Mouse (Mus musculus) lung, postnatal 36 days (tissue): ENCODE results near the gene Myo10.
"Not testable (repeated sequence)": the region's sequence is repeated elsewhere in the genome, so short reads cannot be mapped to it uniquely, and the experiment has no call there.

Source experiments
- DNase-seq: peaks from one replicate; pipeline ENCODE4 v3.0.0; 2022; ENCODE audit warnings: mixed read lengths

Myo10 gene

DNA sequence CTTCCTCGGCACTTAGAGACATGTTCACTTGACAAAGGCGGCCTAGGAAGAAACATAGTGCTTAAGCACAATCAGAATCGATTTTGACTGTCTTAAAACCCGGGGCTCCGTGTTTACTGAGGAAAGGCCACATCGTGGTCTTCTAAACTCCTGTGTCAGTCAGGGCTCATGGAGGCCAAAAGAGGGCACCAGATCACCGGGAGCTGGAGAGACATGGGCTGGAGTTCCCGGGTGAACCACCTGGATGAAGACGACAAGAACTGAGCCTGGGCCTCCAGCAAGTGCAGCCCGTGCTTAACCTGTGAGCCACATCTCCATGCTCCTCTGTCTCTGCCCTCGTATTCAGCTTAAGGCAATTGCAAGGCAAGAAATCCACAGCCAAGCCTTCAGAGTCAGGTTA, 71.4 kb downstream of the Myo10 start:
- no peak for DNase-seq

DNA sequence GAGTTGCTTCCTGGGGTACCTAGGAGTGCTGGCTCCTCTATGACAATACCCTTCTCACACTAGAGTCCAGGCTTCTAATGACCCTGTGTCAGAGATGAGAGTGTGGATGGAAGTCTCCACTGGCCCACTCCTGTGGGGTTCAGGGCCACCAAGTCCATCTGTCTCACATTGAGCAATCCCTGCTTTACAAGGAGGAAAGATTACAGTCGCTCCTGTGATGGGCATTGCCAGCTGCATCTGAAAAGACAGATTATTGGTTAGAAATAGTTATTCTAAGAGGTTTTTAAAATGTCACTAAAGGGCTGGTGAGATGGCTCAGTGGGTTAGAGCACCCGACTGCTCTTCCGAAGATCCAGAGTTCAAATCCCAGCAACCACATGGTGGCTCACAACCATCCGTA, 72.4 kb downstream of the Myo10 start:
- no peak for DNase-seq

DNA sequence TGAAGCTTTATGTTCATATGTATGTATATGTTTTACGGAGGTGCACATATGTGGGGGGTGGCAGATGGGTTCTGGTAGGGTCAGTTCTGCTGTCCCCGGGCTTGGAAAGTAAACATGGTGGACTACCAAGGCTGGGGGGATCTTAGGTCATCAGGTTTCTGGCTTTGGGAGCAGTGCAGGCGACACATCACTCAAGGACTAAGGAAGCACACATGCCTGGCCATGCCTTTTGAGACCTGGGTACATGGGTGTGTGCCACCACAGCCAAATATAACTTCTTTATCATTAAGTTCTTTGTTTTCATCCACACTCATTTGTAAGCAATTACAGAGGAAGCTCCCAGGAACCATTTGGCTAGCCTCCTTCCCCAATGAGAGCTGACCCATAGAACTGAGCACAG, 72.9 kb downstream of the Myo10 start:
- no peak for DNase-seq

DNA sequence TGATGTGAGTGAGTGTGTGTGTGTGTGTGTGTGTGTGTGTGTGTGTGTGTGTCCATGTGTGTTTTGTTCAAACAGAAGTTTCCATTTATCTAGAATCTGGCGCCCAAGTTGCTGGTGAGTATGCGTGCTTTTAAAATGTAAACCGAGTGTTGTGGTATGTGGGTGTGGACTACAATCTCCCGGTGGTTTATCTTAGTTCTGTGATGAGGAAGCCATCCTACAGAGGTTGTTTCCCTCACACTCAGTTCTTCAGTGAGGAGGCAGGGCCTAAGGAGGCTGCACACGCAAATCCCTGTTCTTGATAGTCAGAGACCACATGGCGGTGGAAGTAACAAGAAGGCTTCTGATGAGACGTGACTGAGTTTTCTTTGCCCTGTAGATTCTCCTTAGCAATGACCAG, 73.6 kb downstream of the Myo10 start:
- DNase-seq: no peak

DNA sequence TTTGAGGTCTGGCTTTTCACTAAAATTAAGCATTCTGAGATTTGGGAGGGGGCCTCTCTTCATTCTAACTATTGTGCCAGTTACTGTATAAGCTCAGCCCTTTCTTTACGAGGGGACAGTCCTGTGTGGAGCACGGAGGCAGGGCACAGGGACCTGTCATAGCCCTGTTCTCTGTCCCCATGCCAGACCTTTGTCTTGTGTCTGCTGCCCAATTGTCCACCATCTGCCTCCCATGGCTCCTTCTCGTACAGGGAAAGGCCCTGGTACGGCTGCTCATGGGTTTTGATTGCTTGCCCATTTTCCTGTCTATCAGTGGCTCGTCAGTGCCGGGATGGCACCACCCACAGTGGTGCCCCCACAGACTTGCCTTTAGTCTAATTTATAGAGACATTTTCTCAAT, 74.3 kb downstream of the Myo10 start:
- no peak for DNase-seq

DNA sequence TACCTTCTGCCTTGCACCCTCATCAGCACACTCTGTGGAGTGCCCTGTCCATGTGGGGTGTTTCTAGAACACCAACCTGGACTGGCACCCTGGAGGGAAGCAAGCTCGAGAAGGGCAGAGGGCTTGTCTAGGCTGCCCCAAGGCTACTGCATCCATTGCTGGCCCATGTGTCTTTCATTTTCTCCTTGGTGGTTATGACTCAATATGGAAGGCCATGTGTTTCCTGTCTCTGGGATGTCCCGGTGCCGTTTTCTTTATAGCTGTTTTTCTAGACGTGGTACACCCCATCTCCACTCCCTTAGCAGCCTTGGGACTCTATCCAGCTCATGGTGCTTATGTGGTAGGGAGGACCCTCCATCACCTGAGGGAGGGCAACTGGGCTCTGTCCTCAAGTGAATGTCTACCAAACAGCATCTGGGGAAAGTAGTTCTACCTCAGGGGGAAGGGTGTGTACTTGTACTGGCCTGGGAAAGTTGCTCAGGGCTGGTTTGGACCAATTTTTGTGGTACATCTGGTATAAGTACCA, 76.8 kb downstream of the Myo10 start:
- no peak for DNase-seq

DNA sequence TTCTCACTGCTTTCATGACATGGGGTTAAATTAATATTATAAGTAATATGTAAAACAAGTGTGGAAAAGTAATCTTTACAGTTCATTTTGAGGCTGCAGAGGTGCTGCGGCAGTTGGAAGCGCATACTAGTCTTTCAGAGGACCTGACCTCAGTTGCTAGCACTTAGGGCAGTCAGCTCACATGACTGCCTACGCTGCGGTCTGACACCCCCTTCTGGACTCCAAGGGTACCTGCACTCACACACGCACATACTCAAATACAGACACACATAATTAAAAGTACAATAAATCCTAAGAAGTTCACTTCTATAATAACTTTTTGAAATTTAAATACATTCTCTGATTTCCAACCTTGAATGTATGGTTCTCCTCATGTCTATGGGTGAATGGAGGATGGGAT, 80.3 kb downstream of the Myo10 start:
- DNase-seq: no peak

DNA sequence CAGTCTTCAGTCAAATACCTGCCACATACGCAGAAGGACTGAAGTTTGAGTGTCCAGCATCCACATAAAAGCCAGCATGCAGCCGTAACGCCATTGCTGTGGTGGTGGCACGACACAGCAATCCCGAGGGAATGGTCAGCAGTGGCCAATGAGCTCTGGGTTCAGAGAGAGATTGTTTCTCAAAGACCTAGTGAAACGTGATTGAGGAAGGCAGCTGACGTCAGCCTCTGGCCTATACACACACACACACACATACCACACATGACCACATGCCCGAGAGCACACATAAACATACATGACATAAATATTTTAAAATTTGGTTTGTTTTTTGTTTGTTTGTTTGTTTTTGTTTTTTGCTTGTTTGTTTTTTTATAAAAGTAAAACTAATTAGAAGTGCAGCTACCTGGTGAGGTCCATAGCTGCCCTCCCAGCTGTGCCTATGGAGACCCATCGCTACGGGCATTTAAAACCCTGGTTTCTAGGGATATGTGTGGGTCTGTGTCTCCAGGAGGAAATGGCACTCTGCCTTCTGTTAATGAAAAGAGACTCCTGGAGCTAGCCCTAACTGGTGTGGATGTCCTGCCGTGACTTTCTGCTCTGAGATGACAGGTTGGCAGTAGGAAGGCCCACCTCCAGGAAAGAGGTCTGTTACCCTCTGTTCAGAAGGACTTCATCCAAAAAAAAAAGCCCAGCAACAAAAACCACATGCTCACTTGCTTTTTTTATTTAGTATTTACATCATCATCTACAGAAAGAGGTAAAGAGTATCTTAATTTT, 82.7 kb downstream of the Myo10 start:
- no peak for DNase-seq

DNA sequence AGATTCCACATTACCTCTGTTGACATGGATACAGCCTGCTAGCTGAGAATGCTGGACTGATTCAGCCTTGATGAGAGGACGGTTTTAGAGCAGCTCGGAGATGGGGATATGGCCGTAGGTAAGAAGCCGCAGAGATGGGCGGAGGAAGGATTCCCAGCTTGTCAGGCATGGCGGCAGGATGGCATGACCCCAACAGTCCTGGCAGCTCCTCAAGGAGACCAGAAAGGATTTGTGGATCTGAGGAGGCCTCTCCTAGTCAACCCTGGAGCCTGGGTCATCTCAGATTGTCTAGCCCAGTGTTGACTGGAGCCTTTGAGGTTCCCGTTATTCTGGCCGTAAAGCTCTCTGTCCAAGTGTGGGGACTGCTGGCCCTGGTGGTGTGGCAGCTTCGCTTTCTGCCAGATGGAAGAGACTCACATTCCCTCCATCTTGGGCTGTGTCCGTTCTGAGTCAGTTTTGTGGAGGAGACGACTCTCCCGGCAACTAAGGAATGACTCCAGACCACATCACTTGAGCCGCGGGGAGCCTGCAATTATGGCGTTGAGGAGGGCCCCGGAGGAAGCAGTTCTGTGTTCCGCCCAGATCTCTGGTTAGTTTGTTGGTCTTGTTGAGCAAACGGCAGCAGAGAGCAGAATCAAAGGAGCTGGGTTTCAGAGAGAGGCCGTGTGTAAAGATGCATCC, 84.7 kb downstream of the Myo10 start:
- no peak for DNase-seq

DNA sequence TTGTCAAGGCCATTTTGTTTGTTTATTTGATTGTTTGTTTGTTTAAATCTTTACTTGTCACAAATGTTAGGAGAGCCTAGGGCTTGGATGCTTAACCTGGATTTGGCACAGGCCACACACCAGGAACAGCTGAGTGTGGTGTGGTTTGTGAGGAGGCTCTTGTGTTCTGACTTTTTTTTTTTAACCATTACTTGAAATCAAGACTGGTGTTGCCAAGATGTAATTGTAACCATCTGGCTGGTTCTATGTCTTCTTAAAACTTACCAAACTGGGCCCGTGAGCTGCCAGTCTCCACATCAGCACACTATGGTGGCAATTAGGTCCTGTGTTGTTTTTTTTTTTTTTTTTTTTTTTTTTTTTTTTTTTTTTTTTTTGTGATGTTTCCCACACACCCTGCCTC, 85.6 kb downstream of the Myo10 start:
- DNase-seq: no peak

DNA sequence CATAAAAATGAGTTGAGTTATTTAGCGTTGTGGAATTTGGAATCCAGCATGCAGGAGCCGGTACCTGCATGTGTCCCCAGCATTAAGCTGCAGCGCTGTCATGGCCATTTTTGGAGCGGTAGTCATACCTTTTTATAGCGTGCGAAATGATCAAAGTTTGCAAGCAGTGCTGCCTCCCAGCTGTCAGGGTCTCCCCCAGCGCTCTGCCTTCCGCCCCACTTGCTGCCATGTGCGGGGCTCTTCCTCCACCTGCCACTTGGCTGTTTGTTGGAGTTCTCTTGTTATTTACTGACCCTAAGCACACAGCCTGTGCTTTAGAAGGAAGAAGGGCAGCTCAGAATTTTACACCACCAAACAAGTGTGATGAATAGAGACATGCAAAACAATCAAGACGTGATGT, 88.6 kb downstream of the Myo10 start:
- DNase-seq: no peak

DNA sequence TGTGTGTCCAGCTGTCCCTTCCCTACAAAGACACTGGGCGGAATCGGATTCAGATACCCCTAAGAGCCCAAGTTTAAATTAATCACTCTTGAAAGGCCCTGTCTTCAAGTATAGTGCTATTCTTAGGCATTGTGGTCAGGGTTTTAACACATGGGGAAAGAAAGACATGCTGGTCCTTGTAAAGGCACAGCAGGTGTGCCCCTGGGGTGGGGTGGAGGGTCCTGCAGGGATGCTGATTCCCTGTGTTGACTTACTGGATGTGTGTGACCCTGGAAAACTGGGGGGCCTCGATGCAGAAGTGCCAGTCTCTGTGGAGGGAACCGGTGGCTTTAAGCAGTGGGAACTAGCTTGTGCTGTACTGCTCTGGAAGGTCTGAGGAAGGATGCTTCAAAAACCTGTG, 90.6 kb downstream of the Myo10 start:
- no peak for DNase-seq

DNA sequence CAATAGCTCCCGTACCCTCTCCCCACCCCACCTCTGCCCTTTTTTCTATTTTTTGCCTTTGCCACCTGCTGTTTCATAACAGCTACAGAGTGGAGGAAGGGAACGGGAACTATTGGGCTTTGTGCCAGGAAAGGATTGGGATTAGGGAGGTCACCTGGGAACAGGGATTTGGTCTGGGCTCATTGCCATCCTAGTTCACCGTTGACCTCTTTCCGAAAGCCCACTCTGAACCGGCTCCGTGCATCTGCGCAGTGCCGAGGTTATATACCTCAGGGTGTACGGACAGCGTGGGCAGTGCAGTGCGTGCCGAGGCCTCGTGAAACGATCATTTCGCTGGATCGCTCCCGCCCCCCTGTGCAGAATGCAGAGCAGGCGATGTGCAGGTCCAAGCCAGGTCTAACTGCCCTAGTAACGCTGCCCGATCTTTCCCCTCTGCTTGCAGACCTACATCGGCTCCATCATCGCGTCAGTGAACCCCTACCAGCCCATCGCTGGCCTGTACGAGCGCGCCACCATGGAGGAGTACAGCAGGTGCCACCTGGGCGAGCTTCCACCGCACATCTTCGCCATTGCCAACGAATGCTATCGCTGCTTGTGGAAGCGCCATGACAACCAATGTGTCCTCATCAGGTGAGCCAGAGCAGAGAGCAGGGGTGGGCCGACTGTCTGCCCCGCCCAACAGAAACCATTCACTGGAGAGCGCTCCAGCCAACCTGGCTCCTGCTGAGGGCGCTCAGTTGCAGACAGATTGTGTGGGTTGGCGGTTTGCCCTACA, 91.4 kb downstream of the Myo10 start:
- no peak for DNase-seq

DNA sequence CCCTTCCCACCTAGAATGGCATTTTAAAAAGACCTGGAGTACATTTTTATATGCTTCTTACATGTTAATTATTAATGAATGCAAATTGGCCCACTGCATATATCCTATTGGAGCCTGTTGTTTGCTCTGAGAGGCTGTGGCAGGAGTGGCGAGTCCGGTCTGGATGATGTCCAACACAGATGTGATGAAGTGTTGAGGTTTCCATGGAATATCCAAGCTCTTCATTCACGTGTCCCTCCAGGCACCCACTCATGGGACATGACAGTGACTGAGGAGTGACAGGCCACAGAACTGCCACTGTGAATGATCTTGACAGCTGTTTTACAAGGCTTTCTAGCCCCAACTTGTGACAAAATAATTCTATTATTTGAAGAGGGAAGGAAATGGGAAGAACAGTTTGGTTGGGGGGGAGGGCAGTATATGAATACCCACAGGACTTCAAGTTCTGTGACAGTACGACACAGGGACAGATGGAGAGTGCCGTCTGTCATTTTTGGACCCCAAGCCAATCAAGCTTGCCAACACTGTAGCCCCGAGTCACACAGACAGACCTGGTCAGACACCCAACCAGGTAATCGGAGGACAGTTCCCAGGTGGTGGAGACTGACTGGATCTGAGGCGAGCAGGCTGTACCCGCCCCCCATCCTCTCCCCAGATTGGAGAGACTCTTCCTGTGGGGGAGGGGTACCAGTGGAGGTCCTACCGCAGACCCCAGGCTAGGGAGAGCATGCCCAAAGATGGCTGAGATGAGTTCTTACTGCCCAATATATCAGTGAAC, 93.1 kb downstream of the Myo10 start:
- peak; percentile 42 for DNase-seq

DNA sequence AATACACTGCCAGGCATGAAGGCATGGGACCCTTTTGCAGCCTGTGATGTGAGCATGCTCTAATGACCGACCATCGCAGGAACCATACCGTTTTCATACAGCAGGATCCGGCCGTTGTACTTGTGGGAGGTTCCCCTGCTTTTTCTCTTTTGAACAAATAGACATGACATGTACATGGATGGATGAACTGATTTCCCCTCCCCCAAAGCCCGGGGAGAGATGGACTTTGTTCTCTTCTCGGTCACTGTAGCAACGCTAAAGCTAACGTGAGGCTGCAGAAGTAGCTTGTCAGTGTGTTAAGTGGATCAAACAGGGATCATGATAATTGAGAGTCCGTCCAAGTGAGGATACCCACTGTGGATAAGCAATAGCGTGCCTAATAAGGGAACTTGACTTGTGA, 93.7 kb downstream of the Myo10 start:
- DNase-seq: no peak

DNA sequence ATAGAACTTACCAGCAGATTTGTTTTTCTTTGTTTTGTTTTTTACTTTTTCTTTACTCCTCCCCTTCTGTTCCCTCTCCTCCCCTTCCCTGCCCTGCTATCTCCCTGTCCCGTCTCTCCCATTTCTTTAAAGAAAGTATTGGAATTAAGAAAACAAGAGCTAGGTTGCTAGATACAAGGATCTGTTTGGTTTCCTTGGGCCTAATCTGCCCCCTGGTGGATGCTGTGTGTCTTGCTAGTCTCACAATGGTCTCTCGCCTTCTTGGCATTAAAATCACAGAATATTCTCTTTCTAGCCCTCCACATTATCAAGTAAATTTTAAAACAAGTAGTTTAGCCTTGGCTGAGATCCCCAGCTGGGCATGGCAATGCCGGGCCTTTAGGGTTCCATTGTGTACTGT, 94.7 kb downstream of the Myo10 start:
- DNase-seq: peak; percentile 89

DNA sequence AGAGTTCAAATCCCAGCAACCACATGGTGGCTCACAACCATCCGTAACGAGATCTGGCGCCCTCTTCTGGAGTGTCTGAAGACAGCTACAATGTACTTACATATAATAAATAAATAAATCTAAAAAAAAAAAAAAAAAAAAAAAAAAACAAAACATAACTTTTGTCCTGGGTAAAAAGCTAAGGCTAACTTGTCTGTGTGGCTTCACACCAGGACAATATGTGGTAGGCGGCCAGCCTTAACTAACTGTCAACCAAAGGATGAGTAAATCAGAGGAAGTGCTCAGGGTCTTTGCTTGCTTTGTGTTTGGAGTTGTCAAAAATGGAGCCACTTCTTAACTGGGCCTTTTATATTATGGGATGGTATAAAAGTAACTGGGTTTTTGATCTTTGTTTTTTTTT, 95.8 kb downstream of the Myo10 start:
- DNase-seq: not testable (repeated sequence)

DNA sequence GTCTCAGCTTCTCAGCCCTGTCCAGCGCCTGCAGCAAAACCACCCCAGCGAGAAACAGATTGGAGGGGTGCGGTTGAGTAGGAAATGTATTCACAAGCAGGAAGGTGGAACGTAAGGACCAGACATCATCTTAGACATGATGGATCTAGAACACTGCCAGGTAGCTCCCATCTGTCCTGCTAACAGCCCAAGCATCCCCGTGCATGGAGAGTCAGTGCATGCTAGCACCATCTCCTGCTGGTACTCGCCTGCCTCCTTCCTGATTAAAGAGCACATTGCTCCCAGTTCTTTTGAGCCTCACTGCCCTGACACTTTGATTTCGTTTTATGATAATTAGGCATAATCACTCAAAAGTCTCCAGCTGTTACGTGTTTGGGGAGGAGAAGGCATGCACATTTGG, 96.9 kb downstream of the Myo10 start:
- no peak for DNase-seq

DNA sequence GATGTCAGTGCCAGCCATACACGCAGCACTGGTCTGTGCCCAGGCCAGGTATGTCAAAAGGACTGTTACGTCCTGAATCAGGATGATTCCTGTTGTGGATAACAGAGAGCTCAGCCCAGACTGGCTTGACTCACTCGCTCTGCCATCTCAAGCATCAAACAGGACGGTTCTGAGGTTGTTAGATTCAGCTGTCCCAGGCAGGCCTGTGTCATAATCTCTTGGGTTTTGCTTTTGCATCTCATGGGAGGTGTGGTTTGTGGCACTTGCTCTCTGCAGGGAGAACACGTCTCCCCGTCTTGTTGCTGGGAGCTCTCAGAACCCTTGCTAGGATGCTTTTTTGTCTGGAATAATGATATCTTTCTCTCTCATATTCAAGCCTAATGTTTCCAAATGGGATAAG, 97.9 kb downstream of the Myo10 start:
- no peak for DNase-seq

DNA sequence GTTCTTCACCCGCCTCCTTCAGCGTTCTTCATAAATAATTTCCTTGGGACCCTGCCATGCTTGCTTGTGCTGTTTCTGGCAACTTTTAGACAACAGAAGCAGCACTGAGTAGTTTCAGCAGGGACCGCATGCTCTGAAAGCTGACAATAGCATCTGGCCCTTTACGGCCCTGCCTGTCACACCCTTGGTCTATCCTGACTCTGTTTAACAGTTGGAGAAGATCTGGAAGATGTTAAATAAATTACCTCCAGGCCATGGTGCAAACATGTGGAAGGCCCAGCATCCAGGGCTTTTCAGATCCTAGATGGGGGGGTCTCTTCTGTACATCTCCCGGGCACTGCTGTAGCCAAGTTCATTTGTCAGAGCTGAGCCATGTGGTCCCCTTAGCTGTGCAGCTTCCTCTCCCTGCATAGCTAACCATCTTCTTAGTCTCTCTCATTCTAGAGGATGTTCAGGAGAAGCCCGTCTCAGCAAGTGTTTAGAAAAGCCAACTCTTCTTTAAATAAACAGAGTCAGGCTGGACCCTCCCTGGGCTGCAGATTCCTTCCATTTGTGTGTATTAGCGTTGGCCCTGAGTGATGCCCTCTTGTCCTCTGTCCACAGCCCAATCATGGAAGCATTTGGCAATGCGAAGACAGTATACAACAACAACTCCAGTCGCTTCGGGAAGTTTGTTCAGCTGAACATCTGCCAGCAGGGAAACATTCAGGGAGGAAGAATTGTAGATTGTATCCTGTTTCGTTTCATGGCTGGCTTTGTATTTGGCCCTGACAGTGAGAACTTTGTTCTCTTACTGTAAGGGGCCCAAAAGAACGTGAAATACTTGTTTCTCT, 101.2 kb downstream of the Myo10 start:
- DNase-seq: peak; percentile 81

DNA sequence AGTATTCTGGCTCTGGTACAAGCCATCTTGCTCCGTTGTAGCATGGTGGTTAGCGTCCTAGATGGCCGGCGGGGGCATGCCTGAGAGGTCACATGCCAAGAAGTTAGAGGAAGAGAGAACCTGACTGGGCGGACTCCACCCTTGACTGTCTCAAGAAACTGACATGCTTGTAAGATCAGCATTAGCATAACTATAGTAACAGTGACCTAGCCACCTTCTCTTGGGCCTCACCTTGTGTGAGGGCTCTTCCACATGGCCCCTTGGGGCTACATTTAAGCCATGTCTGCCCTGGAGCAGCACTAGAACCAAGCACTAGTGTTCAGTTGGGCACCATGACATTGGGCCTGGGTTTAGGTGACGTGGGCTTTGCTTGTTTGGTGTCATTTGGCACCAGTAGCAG, 102.2 kb downstream of the Myo10 start:
- no peak for DNase-seq

DNA sequence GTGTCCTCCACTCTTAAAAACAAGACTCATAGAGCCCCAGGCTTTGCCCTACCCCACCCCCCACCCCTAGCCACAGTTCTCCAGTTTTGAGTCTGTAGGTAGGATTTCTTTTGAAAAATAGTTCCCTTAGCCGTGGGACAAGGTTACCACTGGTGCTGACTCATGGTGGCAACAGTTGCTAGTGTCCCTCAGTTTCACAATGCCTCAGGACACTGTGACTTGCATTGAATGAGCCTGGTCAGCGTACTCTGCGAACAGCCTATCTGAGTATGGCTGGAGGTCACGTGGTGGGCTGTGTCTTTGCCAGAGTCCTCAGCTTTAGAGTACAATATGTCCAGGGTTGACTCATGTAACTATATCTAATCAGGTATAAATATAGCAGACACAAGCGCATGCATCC, 104.5 kb downstream of the Myo10 start:
- DNase-seq: no peak
